Comparison of ENCODE assay signal across 19 mouse cellular contexts in the genomic region with DNA sequence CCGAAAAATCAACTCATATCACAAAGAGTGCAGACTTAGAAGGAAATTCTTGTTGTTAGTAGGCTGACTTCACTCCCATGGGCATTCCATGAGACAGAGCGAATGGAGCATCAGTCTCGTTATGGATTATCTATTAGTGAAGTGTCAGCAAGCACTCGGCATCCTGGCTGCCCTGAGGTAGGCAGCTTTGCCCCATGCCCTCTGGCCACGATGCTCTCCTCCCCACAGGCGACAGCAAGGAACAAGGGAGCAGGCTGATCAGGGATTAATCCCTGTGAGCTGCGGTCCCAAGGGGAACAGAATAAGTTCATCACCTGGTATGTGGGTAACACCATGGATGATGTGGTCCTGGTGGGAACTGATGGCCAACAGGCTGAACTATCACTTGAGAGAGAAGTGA. TPM values are rescaled to one million over a fixed set of nuclear protein-coding genes. Genes with fewer than 3 reads are reported as not detected.
DNase-seq lines count a peak whose midpoint lies in the region; ATAC-seq and TF ChIP-seq lines count a peak whose summit lies in the region.
"Had no signal": no experiment of that assay in that cellular context is flagged by ENCODE, and none has a peak within 500 bp of the region (broad histone marks: within the 10 kb centered on the region; RNA-seq: fewer than 3 reads in every experiment).

No protein-coding gene starts in this region.

- DNase-seq in forebrain, embryonic 10.5 days (ENCODE audit: extremely low spot score, low spot score), result no peak
- peak; percentile 32 for DNase-seq in intestine, embryonic 14.5 days (ENCODE audit: low spot score)
- no peak for DNase-seq in ES-E14 (ENCODE audit: low read depth, low spot score)
- DNase-seq in gastrocnemius, adult 18-20 months (ENCODE audit: low spot score), result no peak
- DNase-seq: adrenal gland, adult 8-10 months; cerebellum, postnatal 14 days; gastrocnemius, adult 2 months; heart, postnatal 4 days; liver, embryonic 13.5 days; lung, adult 2 months; right cerebral cortex, postnatal 14 days had no signal

- in situ Hi-C loops in ES-E14 (cut with MboI; ENCODE audit: low sequenced_read_pairs in 2 of 2, unreplicated experiment in 2 of 2), result no loop called here

- H3K4me3 ChIP-seq in forebrain, embryonic 16.5 days (replicated peaks; ENCODE audit: low read length), result no peak overlapping the region
- H3K4me3 ChIP-seq in forebrain, embryonic 10.5 days, result no peak overlapping the region
- no peak overlapping the region for H3K4me3 ChIP-seq in intestine, embryonic 14.5 days (ENCODE audit: low read depth, low read length)
- H3K4me3 ChIP-seq in intestine, embryonic 16.5 days (ENCODE audit: low read length), result no peak overlapping the region
- peak overlapping the region; percentile 12 for H3K4me3 ChIP-seq in megakaryocyte, embryonic 14.5 days (replicated peaks)
- 0 out of 4 replicates have a peak overlapping the region, but pooled peaks have one; percentile 23 to 26 for H3K4me3 ChIP-seq in ES-E14 (ENCODE audit: insufficient read depth in 1 of 2, low read depth in 1 of 2, low read length in 2 of 2, poor library complexity in 1 of 2, severe bottlenecking in 1 of 2)
- H3K4me3 ChIP-seq: embryonic facial prominence, embryonic 12.5 days; gastrocnemius, adult 2 months; left cerebral cortex, adult 2 months; liver, embryonic 13.5 days had no signal

- no peak overlapping the region for H3K27ac ChIP-seq in forebrain, embryonic 16.5 days (ENCODE audit: low read length)
- no peak overlapping the region for H3K27ac ChIP-seq in forebrain, embryonic 10.5 days
- no peak overlapping the region for H3K27ac ChIP-seq in intestine, embryonic 14.5 days (ENCODE audit: low read depth)
- no peak overlapping the region for H3K27ac ChIP-seq in intestine, embryonic 16.5 days (ENCODE audit: low read length)
- peak overlapping the region; percentile 69 for H3K27ac ChIP-seq in ES-E14 (ENCODE audit: insufficient read depth, low read depth, low read length, poor library complexity, severe bottlenecking)
- H3K27ac ChIP-seq: embryonic facial prominence, embryonic 12.5 days; gastrocnemius, adult 2 months; left cerebral cortex, adult 2 months; liver, embryonic 13.5 days had no signal

- H3K9ac ChIP-seq in forebrain, embryonic 16.5 days (replicated peaks; ENCODE audit: low read depth, low read length), result no peak overlapping the region
- no peak overlapping the region for H3K9ac ChIP-seq in intestine, embryonic 14.5 days (ENCODE audit: low read length)
- no peak overlapping the region for H3K9ac ChIP-seq in intestine, embryonic 16.5 days (ENCODE audit: low read depth, low read length)
- H3K9ac ChIP-seq in ES-E14 (ENCODE audit: insufficient read depth, low read depth, low read length, poor library complexity, severe bottlenecking), result 0 out of 2 replicates have a peak overlapping the region, but pooled peaks have one; percentile 9
- H3K9ac ChIP-seq: embryonic facial prominence, embryonic 12.5 days; liver, embryonic 13.5 days had no signal

- H3K4me1 ChIP-seq in forebrain, embryonic 16.5 days (replicated peaks; ENCODE audit: control insufficient read depth, insufficient read depth, low read length), result peaks cover 12% of the 10 kb centered on the region; the same call in 1 of the 2 replicates
- H3K4me1 ChIP-seq in forebrain, embryonic 10.5 days, result no peaks in the 10 kb centered on the region
- H3K4me1 ChIP-seq in intestine, embryonic 14.5 days (replicated peaks; ENCODE audit: control insufficient read depth, insufficient read depth, low read length), result no peaks in the 10 kb centered on the region
- H3K4me1 ChIP-seq in intestine, embryonic 16.5 days (ENCODE audit: control insufficient read depth, insufficient read depth, low read length), result no peaks in the 10 kb centered on the region
- H3K4me1 ChIP-seq in megakaryocyte, embryonic 14.5 days, result peaks cover 33% of the 10 kb centered on the region
- peaks cover 11 to 14% of the 10 kb centered on the region in 2 experiments; a peak in 3 of 4 replicates for H3K4me1 ChIP-seq in ES-E14 (ENCODE audit: control insufficient read depth in 2 of 2, insufficient read depth in 2 of 2, low read length in 2 of 2, poor library complexity in 1 of 2)
- H3K4me1 ChIP-seq: embryonic facial prominence, embryonic 12.5 days had no signal

- H3K4me2 ChIP-seq in forebrain, embryonic 16.5 days (ENCODE audit: low read length), result no peak overlapping the region
- no peak overlapping the region for H3K4me2 ChIP-seq in intestine, embryonic 14.5 days (ENCODE audit: low read length)
- H3K4me2 ChIP-seq in intestine, embryonic 16.5 days (ENCODE audit: low read depth, low read length), result no peak overlapping the region
- H3K4me2 ChIP-seq: embryonic facial prominence, embryonic 12.5 days; liver, embryonic 13.5 days had no signal

- 57% methylated on average over 7 of the region's 7 CpGs for WGBS in forebrain, embryonic 16.5 days
- 85% methylated on average over 7 of the region's 7 CpGs for WGBS in forebrain, embryonic 10.5 days
- WGBS in intestine, embryonic 14.5 days, result 92% methylated on average over 7 of the region's 7 CpGs
- 93% methylated on average over 7 of the region's 7 CpGs for whole genome bisulfite sequencing in intestine, embryonic 16.5 days

- peak; percentile 21; the same call in 1 of the 2 replicates for ATAC-seq in forebrain, embryonic 16.5 days
- no peak for ATAC-seq in intestine, embryonic 14.5 days (replicated peaks; ENCODE audit: low FRiP score, low TSS enrichment, low read depth)
- ATAC-seq in intestine, embryonic 16.5 days, result no peak
- ATAC-seq in megakaryocyte, adult 5-6 weeks (ENCODE audit: poor library complexity, severe bottlenecking), result no peak
- ATAC-seq: activated CD4-positive, CD25-positive, alpha-beta regulatory T cell, adult 4 months; intestine, postnatal 0 days had no signal

- H3K27me3 ChIP-seq in forebrain, embryonic 16.5 days (replicated peaks; ENCODE audit: control insufficient read depth, insufficient read depth, low read length), result no peaks in the 10 kb centered on the region
- H3K27me3 ChIP-seq in forebrain, embryonic 10.5 days (ENCODE audit: poor library complexity, severe bottlenecking), result no peaks in the 10 kb centered on the region
- H3K27me3 ChIP-seq in intestine, embryonic 14.5 days (replicated peaks; ENCODE audit: control insufficient read depth, insufficient read depth, low read length), result no peaks in the 10 kb centered on the region
- H3K27me3 ChIP-seq in intestine, embryonic 16.5 days (replicated peaks; ENCODE audit: control insufficient read depth, insufficient read depth, low read length), result no peaks in the 10 kb centered on the region
- H3K27me3 ChIP-seq in megakaryocyte, embryonic 14.5 days (replicated peaks), result no peaks in the 10 kb centered on the region
- H3K27me3 ChIP-seq: embryonic facial prominence, embryonic 12.5 days; liver, embryonic 13.5 days had no signal

- H3K9me3 ChIP-seq in forebrain, embryonic 16.5 days (ENCODE audit: control insufficient read depth, low read length), result no peaks in the 10 kb centered on the region
- no peaks in the 10 kb centered on the region for H3K9me3 ChIP-seq in forebrain, embryonic 10.5 days
- H3K9me3 ChIP-seq in intestine, embryonic 14.5 days (ENCODE audit: control insufficient read depth, low read length), result no peaks in the 10 kb centered on the region
- peaks cover 3% of the 10 kb centered on the region; the same call in 1 of the 2 replicates for H3K9me3 ChIP-seq in intestine, embryonic 16.5 days (ENCODE audit: control insufficient read depth, low read length)
- peaks cover 12% of the 10 kb centered on the region for H3K9me3 ChIP-seq in megakaryocyte, embryonic 14.5 days
- H3K9me3 ChIP-seq in ES-E14 (ENCODE audit: control insufficient read depth, insufficient read depth, low read depth, low read length), result no peaks in the 10 kb centered on the region
- H3K9me3 ChIP-seq: embryonic facial prominence, embryonic 12.5 days; liver, embryonic 13.5 days had no signal

- no peaks in the 10 kb centered on the region for H3K36me3 ChIP-seq in forebrain, embryonic 16.5 days (ENCODE audit: control insufficient read depth, insufficient read depth)
- peaks cover 75% of the 10 kb centered on the region for H3K36me3 ChIP-seq in forebrain, embryonic 10.5 days (replicated peaks)
- H3K36me3 ChIP-seq in intestine, embryonic 14.5 days (ENCODE audit: control insufficient read depth, insufficient read depth, low read length), result peaks cover 6% of the 10 kb centered on the region; the same call in 1 of the 2 replicates
- H3K36me3 ChIP-seq in intestine, embryonic 16.5 days (ENCODE audit: control insufficient read depth, insufficient read depth, low read length), result no peaks in the 10 kb centered on the region
- H3K36me3 ChIP-seq in megakaryocyte, embryonic 14.5 days (replicated peaks; ENCODE audit: low read length), result peaks cover 65% of the 10 kb centered on the region
- H3K36me3 ChIP-seq in ES-E14 (ENCODE audit: control insufficient read depth, insufficient read depth, low read length, poor library complexity, severe bottlenecking), result peaks cover under 1% of the 10 kb centered on the region; the same call in 1 of the 2 replicates

TF ChIP-seq in ES-E14, 5 proteins besides CTCF, POLR2A, EP300 and RAD21:
- TF ChIP-seq CHD2 (IDR thresholded peaks at IDR 0.05; ENCODE audit: low read depth, low read length), result no peak
- no peak for TF ChIP-seq ZC3H11A (IDR thresholded peaks at IDR 0.05; ENCODE audit: borderline replicate concordance, low read depth, low read length)
- no peak for TF ChIP-seq MAFK (IDR thresholded peaks at IDR 0.05; ENCODE audit: insufficient read depth, low read depth, low read length)
- no peak for TF ChIP-seq HCFC1 (IDR thresholded peaks at IDR 0.05; ENCODE audit: borderline replicate concordance, insufficient read depth, low read length)
- no peak for TF ChIP-seq ZNF384 (IDR thresholded peaks at IDR 0.05; ENCODE audit: low read depth, low read length)

RNA-seq across cellular contexts. Expression of a gene that starts 55.9 kb away (rescaled TPM):
- 28.0 TPM in 2 replicates for polyA plus RNA-seq in forebrain, embryonic 16.5 days (2015; fragmentation: Nextera tagmentation; extraction: Ambion mirVana)
- 14.8 TPM in 2 replicates for polyA plus RNA-seq in forebrain, embryonic 10.5 days (2016; fragmentation: Nextera tagmentation; extraction: Ambion mirVana)
- 18.8 and 19.4 TPM in 2 replicates for polyA plus RNA-seq in intestine, embryonic 14.5 days (2014; fragmentation: Nextera tagmentation; extraction: Ambion mirVana)
- 7.5 and 9.0 TPM in 2 replicates for polyA plus RNA-seq in intestine, embryonic 16.5 days (2015; fragmentation: Nextera tagmentation; extraction: Ambion mirVana)
- polyA plus RNA-seq in megakaryocyte, embryonic 14.5 days (2012; ENCODE audit: insufficient read depth, low replicate concordance), result 4.3 and 4.7 TPM in 2 replicates
- 20.3 and 21.3 TPM in 2 replicates for total RNA-seq in megakaryocyte, adult 5-6 weeks (2015)
- 11.5 and 16.7 TPM in 2 replicates for total RNA-seq in megakaryocyte, adult 5-6 weeks (2017)
- total RNA-seq in ES-E14 (2012; rRNA removed), result 25.3 and 38.1 TPM in 2 replicates
- total RNA-seq in gastrocnemius, adult 18-20 months (2021), result 10 to 100 TPM; 20.0 to 21.1 TPM

Comparison
In these comparisons a context has a peak if more than half of its experiments do, and no peak if none do; other contexts are left out.
1. H3K4me3 ChIP-seq: peak in megakaryocyte, embryonic 14.5 days (single experiment) and ES-E14 (2 of 2); none in forebrain, embryonic 16.5 days (single experiment), forebrain, embryonic 10.5 days (single experiment), intestine, embryonic 14.5 days (single experiment) and intestine, embryonic 16.5 days (single experiment).